Mouse (Mus musculus) hindbrain, embryonic 16.5 days (tissue): Measurements from ENCODE around the gene Dspp. TPM values are rescaled to one million over a fixed set of nuclear protein-coding genes. Genes with fewer than 3 reads are reported as not detected.

Source experiments
- ATAC-seq: fragments of 200-750 bp; cut with Nextera tagmentation; 2 replicates; pipeline ENCODE4 v1.8.0; 2017; ENCODE audit warnings: moderate TSS enrichment, moderate library complexity
- H3K27ac ChIP-seq: fragments of 300-500 bp; sonication (generic); 2 replicates; pipeline ENCODE4 v1.5.1; 2014; ENCODE audit warnings: low read depth, mild to moderate bottlenecking, control low read depth, low read length, moderate library complexity
- H3K27me3 ChIP-seq: fragments of 300-500 bp; sonication (generic); replicated peaks from 2 replicates; pipeline ENCODE4 v1.6.1; 2014; ENCODE audit warnings: low read length; ENCODE audit not compliant: control insufficient read depth, insufficient read depth
- H3K36me3 ChIP-seq: fragments of 300-500 bp; sonication (generic); 2 replicates; pipeline ENCODE4 v1.6.1; 2014; ENCODE audit warnings: mild to moderate bottlenecking, low read length, moderate library complexity, mixed read lengths; ENCODE audit not compliant: control insufficient read depth, insufficient read depth
- H3K4me1 ChIP-seq: fragments of 300-500 bp; sonication (generic); 2 replicates; pipeline ENCODE4 v1.6.1; 2014; ENCODE audit warnings: low read depth, low read length; ENCODE audit not compliant: control insufficient read depth, insufficient read depth
- H3K4me2 ChIP-seq: fragments of 300-500 bp; sonication (generic); 2 replicates; pipeline ENCODE4 v1.6.1; 2014; ENCODE audit warnings: mild to moderate bottlenecking, low read length, control low read depth, moderate library complexity
- H3K4me3 ChIP-seq: fragments of 300-500 bp; sonication (generic); 2 replicates; pipeline ENCODE4 v1.5.1; 2014; ENCODE audit warnings: mild to moderate bottlenecking, low read length, control low read depth, moderate library complexity
- H3K9ac ChIP-seq: fragments of 300-500 bp; sonication (generic); 2 replicates; pipeline ENCODE4 v1.6.1; 2014; ENCODE audit warnings: low read depth, mild to moderate bottlenecking, control low read depth, low read length, moderate library complexity
- H3K9me3 ChIP-seq: fragments of 300-500 bp; sonication (generic); 2 replicates; pipeline ENCODE4 v1.6.1; 2014; ENCODE audit warnings: mild to moderate bottlenecking, low read length, moderate library complexity; ENCODE audit not compliant: control insufficient read depth
- WGBS: fragments of 180-500 bp; shearing (Covaris S2); extraction: QIAGEN DNeasy Blood & Tissue Kit; methylation state at CpG from one replicate; pipeline ENCODE4 v1.1.7; 2014; 5-methylcytosine and 5-hydroxymethylcytosine counted together
- polyA plus RNA-seq: library from polyadenylated mRNA; unstranded; fragments of >200 nt; fragmentation: Nextera tagmentation; extraction: Ambion mirVana; gene quantifications from 2 replicates; pipeline ENCODE4 v1.2.1, GENCODE M21; 2015

Gene Dspp
- polyA plus RNA-seq, 1 experiment from 2014 or later, result not detected

DNA sequence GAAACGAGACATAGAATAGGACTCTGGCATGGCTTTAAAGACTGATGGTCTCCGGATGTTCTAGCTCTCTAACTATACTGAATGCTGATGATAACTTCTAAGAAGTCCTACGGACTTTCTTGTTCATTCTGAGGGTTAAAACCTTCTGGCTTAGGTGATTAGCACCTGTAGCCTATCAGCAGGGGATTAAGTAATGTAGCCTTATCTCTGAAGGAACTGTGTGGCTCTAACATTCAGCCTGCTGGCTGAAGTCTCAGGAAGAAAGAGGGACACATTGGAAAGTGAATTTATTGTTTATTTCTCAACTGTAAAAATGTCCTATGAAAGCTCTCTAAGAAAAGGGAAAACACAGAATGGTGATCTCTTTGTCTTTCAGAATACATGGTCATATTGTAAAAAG, 53.8 kb downstream of the Dspp start:
- no peak overlapping the region for H3K27ac ChIP-seq
- ATAC-seq, result no peak
- no peak overlapping the region for H3K4me3 ChIP-seq
- no peaks in the 10 kb centered on the region for H3K4me1 ChIP-seq
- WGBS, result 83% methylated on average over 3 of the region's 3 CpGs
- H3K9me3 ChIP-seq, result no peaks in the 10 kb centered on the region
- no peaks in the 10 kb centered on the region for H3K27me3 ChIP-seq
- H3K9ac ChIP-seq, result no peak overlapping the region
- no peak overlapping the region for H3K4me2 ChIP-seq
- no peaks in the 10 kb centered on the region for H3K36me3 ChIP-seq

DNA sequence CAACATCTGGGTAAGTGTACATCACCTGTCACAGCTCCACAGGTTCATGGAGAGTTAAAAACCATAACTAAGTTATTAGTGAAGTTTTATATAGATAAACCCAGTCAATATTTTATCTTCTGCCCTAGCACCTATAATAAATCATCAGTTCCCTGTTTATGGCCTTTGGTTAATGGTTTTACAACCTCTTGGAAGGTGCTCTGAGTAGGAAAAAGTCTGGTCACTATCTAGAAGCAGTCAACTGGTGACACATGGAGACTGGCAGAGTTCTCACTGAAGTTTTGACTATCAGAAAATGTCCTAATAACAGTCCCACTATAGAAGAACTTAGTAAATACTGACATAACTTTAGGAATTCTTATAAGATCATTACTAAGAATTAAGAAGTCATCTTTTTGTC, 54.2 kb downstream of the Dspp start:
- Histone ChIP-seq H3K27ac (no peak overlapping the region), H3K4me2 (no peak overlapping the region), H3K4me1 (no peaks in the 10 kb centered on the region), H3K9ac (no peak overlapping the region), H3K27me3 (no peaks in the 10 kb centered on the region), H3K36me3 (no peaks in the 10 kb centered on the region), H3K9me3 (no peaks in the 10 kb centered on the region), H3K4me3 (no peak overlapping the region)
- no peak for ATAC-seq

DNA sequence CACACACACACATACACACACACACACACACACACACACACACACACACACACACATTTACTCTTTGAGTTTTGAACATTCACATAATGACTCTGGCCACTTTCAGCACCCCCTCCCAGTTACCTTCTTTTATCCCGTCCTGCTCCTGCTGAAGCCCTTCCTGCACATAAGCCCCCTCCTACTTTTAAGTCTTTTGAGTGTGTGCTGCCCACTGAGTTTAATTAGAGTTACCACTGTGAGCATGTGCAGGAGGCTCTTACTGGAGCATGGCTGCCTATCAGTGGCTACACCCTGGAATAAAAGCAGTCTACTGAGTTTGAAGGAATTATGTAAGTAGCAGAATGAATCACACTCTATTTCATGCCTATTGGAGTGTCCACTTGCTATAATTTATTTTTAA, 58.0 kb downstream of the Dspp start:
- ATAC-seq, result no peak
- no peak overlapping the region for H3K4me3 ChIP-seq
- 33% methylated on average over 1 of the region's 1 CpGs for WGBS

More for the DNA sequence above, 58.0 kb downstream of the Dspp start:
- no peak overlapping the region for H3K9ac ChIP-seq
- no peak overlapping the region for H3K27ac ChIP-seq
- no peak overlapping the region for H3K4me2 ChIP-seq
- H3K27me3 ChIP-seq, result no peaks in the 10 kb centered on the region
- no peaks in the 10 kb centered on the region for H3K36me3 ChIP-seq
- no peaks in the 10 kb centered on the region for H3K9me3 ChIP-seq
- H3K4me1 ChIP-seq, result no peaks in the 10 kb centered on the region

Other genes starting within 250 kb of the Dspp start
- gene Hsd17b13, start 193.3 kb upstream of the Dspp start, polyA plus RNA-seq, result not detected in 2 replicates
- gene Hsd17b11, start 148.8 kb upstream of the Dspp start, polyA plus RNA-seq, result 2.9 and 3.1 TPM in 2 replicates
- gene Nudt9, start 124.4 kb upstream of the Dspp start, polyA plus RNA-seq, result 68.4 and 71.7 TPM in 2 replicates
- gene Gm17660, start 93.1 kb upstream of the Dspp start, polyA plus RNA-seq, result 0.44 TPM in 1 of 2 replicates, not detected in the other
- 481 and 585 TPM in 2 replicates for gene Sparcl1, start 57.0 kb upstream of the Dspp start, polyA plus RNA-seq
- gene Dmp1, start 31.9 kb downstream of the Dspp start, polyA plus RNA-seq, result 0.13 and 0.59 TPM in 2 replicates
- gene Ibsp, start 128.5 kb downstream of the Dspp start, polyA plus RNA-seq, result 0.59 and 8.9 TPM in 2 replicates
- gene Mepe, start 154.6 kb downstream of the Dspp start, polyA plus RNA-seq, result not detected in 2 replicates